Mouse (Mus musculus) liver, adult 2 months (tissue): ENCODE data around the gene Slc25a42.

Experiments used
- CTCF ChIP-seq: fragments of 200-500 bp; IDR thresholded peaks from 2 replicates; pipeline ENCODE4 v1.5.1; 2011; ENCODE audit warnings: low read depth, low read length, control low read depth
- POLR2A ChIP-seq: fragments of 200-500 bp; IDR thresholded peaks from 2 replicates; pipeline ENCODE4 v1.6.1; 2011; ENCODE audit warnings: low read length, control low read depth; ENCODE audit not compliant: insufficient read depth; ENCODE audit errors: extremely low read depth

DNA sequence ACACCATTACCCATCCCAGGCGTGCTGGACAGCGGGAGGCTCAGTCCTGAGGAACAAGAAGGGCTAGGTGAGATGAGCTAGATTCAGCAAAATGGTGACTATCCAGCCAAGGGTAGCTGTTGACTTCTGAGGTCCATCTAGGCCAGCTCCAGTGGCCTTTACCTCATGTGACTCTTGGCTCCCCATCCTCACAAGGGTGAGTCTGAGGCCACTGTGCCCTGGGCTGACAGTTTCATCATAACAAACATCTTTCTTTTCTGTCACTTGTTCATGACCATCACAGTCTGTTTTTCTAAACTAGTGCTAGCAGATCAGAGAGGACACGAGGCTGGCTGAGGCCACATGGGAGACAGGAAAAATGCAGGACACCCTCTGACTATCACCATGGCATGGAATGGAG, 17.9 kb downstream of the Slc25a42 start:
- TF ChIP-seq CTCF (no peak), POLR2A (no peak)
